Mouse (Mus musculus) heart, adult 2 months (tissue): Measurements from ENCODE around the gene Agps.

Source experiments
- CTCF ChIP-seq: fragments of 200-600 bp; IDR thresholded peaks from 2 replicates; pipeline ENCODE4 v1.8.1; 2022; ENCODE audit warnings: antibody characterized with exemption, mild to moderate bottlenecking, moderate library complexity
- EP300 ChIP-seq: fragments of 200-500 bp; IDR thresholded peaks from 2 replicates; pipeline ENCODE4 v1.6.1; 2011; ENCODE audit warnings: low read depth, low read length, control low read depth; ENCODE audit not compliant: insufficient read depth
- POLR2A ChIP-seq: fragments of 200-500 bp; IDR thresholded peaks from 2 replicates; pipeline ENCODE4 v1.6.1; 2011; ENCODE audit warnings: mild to moderate bottlenecking, low read depth, low read length, control low read depth; ENCODE audit not compliant: insufficient read depth

GRCm38 (mm10) chr2:75842302-75842701, 10.3 kb downstream of the Agps start:
- TF ChIP-seq POLR2A: no peak
- no peak for TF ChIP-seq CTCF
- TF ChIP-seq EP300: no peak
